Mouse (Mus musculus): Measurements from ENCODE around the gene Cd200r4.

Cd200r4 gene

DNA sequence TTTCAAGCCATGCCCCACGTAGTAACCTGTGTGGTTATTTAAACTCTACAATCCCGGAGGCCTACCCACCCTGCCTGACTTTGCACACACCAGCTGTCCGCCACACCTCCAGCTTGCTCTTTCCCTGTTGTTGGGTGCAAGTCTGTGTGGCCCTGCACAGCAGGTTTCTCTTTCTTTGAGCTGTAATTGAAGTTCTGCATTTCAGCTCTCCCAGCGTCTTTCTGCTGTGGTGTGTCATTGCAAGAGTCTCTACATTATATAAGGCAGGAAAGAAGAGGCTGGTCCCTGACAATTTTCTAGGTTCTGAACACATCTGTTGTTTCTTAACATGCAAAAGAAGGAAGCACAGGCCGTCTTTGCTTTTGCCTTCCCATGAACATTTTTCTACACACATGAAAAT is 65.1 kb downstream of the Cd200r4 start:
- DNase-seq (ENCODE audit: low spot score) = no peak

DNA sequence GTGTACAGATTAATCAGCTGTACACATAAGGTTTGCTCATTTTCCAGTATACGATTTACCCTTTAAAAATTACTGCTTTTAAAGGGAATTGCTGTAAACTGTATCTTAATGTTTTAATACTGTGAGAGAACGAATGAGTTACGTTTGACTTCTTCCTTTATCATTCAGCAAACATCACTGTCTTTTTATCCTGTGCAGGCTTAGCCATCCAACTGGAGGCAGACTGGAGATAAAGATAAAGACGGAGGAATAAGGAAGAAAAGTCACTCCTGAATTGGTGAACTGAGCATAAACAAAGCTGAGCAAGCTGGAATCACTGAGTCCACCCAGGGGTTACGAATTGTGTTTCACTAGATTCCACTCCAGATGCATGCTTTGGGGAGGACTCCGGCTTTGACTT is 66.1 kb downstream of the Cd200r4 start:
- DNase-seq (ENCODE audit: low spot score) = no peak

All from ovary, adult 18-20 months (tissue).